Mouse (Mus musculus) hindbrain, embryonic 12.5 days (tissue): Measurements from ENCODE around the gene Ubl4b. TPM values are rescaled to one million over a fixed set of nuclear protein-coding genes. Genes with fewer than 3 reads are reported as not detected.

Experiments
- ATAC-seq: fragments of 200-750 bp; cut with Nextera tagmentation; 2 replicates; pipeline ENCODE4 v1.8.0; 2017; ENCODE audit warnings: moderate TSS enrichment; ENCODE audit not compliant: low FRiP score
- H3K27ac ChIP-seq: fragments of 300-500 bp; sonication (generic); 2 replicates; pipeline ENCODE4 v1.5.1; 2016; ENCODE audit warnings: mild to moderate bottlenecking
- H3K27me3 ChIP-seq: fragments of 300-500 bp; sonication (generic); 2 replicates; pipeline ENCODE4 v1.6.1; 2016; ENCODE audit warnings: mild to moderate bottlenecking
- H3K36me3 ChIP-seq: fragments of 300-500 bp; sonication (generic); 2 replicates; pipeline ENCODE4 v1.6.1; 2016; ENCODE audit warnings: mild to moderate bottlenecking
- H3K4me1 ChIP-seq: fragments of 300-500 bp; sonication (generic); 2 replicates; pipeline ENCODE4 v1.6.1; 2016
- H3K4me2 ChIP-seq: fragments of 300-500 bp; sonication (generic); replicated peaks from 2 replicates; pipeline ENCODE4 v1.6.1; 2016; ENCODE audit warnings: mild to moderate bottlenecking
- H3K4me3 ChIP-seq: fragments of 300-500 bp; sonication (generic); 2 replicates; pipeline ENCODE4 v1.5.1; 2016; ENCODE audit warnings: mild to moderate bottlenecking
- H3K9ac ChIP-seq: fragments of 300-500 bp; sonication (generic); 2 replicates; pipeline ENCODE4 v1.6.1; 2016; ENCODE audit warnings: mild to moderate bottlenecking, moderate library complexity
- H3K9me3 ChIP-seq: fragments of 300-500 bp; sonication (generic); replicated peaks from 2 replicates; pipeline ENCODE4 v1.6.1; 2016; ENCODE audit warnings: mild to moderate bottlenecking
- WGBS: fragments of 180-500 bp; shearing (Covaris S2); methylation state at CpG from one replicate; pipeline ENCODE4 v1.1.7; 2016; 5-methylcytosine and 5-hydroxymethylcytosine counted together
- polyA plus RNA-seq: library from polyadenylated mRNA; unstranded; fragments of >200 nt; fragmentation: Nextera tagmentation; extraction: Ambion mirVana; gene quantifications from 2 replicates; pipeline ENCODE4 v1.2.1, GENCODE M21; 2016

Ubl4b gene
- polyA plus RNA-seq, 1 experiment from 2014 or later: not detected

DNA sequence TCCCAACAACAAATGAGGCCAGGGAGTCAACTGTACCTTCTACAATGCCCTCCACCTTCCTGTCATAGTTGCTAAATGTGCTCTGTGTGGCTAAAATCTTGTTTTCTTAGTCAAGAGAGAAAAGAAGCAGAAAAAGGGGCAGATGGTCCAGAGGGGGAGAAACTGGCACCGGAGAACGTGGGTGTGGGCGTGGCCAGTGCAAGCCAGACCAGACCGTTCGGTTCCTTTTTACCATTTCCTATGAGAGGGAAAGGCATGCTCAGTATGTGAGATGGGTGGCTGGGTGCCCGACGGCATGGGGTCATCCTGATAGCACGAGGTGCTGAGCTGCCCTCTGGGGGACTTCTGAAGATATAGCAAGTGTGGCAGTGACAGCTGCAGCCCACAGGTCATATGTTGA lies 46.2 kb downstream of the Ubl4b start:
- no peak for ATAC-seq

DNA sequence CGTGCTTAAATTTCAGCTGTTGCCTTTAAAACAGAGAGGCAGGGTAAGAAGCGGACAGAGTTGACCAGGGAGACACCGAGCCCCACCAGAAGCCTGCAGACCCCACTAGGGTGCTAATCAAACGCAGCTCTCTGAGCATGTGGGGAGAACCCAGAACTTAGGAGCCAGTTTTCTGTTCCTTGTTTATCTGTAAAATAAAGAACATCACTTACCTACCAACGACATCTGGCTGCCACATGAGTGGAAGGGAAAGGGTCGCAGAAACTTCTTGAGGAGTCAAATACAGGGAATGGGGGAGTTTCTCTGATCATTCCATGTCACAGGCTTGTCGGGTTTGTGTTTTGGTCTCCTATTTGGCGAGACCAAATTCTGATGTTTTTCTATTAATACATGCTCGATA lies 46.9 kb downstream of the Ubl4b start:
- Histone ChIP-seq H3K27ac (no peak overlapping the region), H3K36me3 (no peaks in the 10 kb centered on the region), H3K9ac (no peak overlapping the region), H3K9me3 (no peaks in the 10 kb centered on the region), H3K27me3 (0 out of 2 replicates have a peak, but pooled peaks cover 6% of the 10 kb centered on the region), H3K4me1 (peaks cover 18% of the 10 kb centered on the region), H3K4me2 (no peak overlapping the region), H3K4me3 (no peak overlapping the region)
- WGBS: 75% methylated on average over 9 of the region's 9 CpGs
- ATAC-seq: no peak

More for the DNA sequence above, 46.2 kb downstream of the Ubl4b start:
- no peaks in the 10 kb centered on the region for H3K36me3 ChIP-seq
- no peak overlapping the region for H3K9ac ChIP-seq
- H3K27ac ChIP-seq: no peak overlapping the region
- H3K27me3 ChIP-seq: 0 out of 2 replicates have a peak, but pooled peaks cover 6% of the 10 kb centered on the region
- H3K9me3 ChIP-seq: no peaks in the 10 kb centered on the region
- H3K4me1 ChIP-seq: peaks cover 18% of the 10 kb centered on the region
- 82% methylated on average over 8 of the region's 8 CpGs for WGBS
- no peak overlapping the region for H3K4me2 ChIP-seq
- no peak overlapping the region for H3K4me3 ChIP-seq

DNA sequence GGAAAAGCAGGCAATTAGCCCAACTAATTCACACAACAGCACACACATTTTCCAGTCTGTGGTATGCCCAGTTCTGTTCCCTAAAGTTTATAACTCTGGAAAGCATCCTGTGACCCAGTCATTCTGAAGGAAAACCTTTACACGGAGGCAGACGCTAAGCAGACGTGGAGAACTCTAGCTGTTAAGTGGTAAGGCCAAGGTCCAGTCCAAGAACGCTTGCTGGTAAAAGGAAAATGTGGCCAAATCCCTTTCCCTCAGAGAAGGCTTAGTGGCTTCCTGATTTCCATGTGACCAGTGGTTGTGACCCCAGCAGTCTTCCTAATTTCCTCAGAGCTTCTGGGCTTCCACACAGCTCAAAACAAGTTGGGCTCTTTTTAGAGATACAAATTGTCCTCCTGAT lies 48.3 kb downstream of the Ubl4b start:
- Histone ChIP-seq H3K27ac (no peak overlapping the region), H3K4me1 (peaks cover 19% of the 10 kb centered on the region), H3K9me3 (no peaks in the 10 kb centered on the region), H3K36me3 (no peaks in the 10 kb centered on the region), H3K27me3 (0 out of 2 replicates have a peak, but pooled peaks cover 6% of the 10 kb centered on the region), H3K4me2 (no peak overlapping the region), H3K9ac (no peak overlapping the region), H3K4me3 (no peak overlapping the region)
- 69% methylated on average over 4 of the region's 4 CpGs for WGBS
- ATAC-seq: no peak

DNA sequence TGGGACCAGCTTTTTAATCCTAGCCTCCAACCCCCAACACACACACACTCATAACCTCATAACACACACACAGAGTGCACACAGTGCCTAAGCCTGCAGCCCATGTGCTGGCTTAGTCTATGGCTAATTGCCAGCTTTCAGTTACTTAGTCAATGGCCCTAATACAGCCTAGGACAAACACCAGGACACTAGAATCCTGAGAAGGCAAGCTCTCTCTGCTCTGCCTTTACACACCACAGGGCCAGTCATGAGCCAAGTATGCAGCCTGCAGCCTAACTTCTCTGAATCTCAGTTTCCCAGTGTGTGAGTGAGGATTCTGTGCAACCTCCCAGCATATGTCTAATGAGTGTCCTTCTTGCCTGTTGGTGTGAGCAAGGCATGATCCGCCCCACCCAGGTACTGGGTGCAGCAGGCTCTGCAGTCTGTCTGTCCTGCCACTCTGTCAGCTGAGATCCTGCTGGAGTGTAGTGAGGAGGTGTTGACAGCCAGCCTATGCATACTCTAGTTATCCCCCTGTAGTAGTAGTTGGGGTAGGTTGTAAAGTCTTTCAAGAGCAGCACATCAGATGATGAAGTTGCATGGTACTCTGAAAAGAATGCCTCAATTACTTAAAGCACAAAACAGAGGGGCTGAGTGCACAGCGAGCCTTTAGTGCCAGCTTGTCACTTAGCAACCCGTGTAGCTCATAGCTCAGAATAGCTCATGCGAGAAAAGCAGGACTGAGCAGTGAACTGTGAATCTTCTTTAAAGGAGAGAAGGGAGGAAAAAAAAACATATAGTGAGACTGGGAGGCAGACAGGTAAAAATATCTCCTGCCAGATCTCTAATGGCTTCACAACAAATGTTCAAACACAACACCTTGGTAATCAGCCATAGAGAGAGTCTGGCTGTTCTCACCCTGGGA lies 49.2 kb downstream of the Ubl4b start:
- no peak overlapping the region for H3K4me2 ChIP-seq

DNA sequence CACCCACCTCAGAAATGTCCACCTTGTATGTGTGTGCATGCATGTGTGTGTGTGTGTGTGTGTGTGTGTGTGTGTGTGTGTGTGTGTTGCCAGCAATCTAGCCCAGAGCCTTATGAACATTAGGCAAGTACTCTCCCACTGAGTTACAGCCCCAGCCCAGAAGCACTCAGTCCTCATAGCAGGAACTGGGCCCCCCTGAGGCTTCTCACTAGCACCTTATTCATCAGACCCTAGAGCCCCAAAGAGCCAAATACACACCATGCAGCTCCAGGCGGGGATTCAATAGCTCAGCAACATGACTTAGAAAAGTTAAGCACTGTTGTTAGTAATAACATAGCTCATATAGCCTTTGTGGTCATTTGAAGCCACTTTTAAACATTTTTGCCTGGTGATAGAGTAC lies 50.3 kb downstream of the Ubl4b start:
- ATAC-seq: no peak

More for the DNA sequence above, 49.2 kb downstream of the Ubl4b start:
- Histone ChIP-seq H3K9me3 (no peaks in the 10 kb centered on the region), H3K4me1 (peaks cover 22% of the 10 kb centered on the region), H3K27ac (peak overlapping the region; percentile 64), H3K9ac (no peak overlapping the region), H3K4me3 (no peak overlapping the region), H3K27me3 (0 out of 2 replicates have a peak, but pooled peaks cover 6% of the 10 kb centered on the region), H3K36me3 (no peaks in the 10 kb centered on the region)
- peak; percentile 65 for ATAC-seq
- 29% methylated on average over 4 of the region's 4 CpGs for WGBS

GRCm38 (mm10) chr3:107503716-107504115 lies 51.2 kb downstream of the Ubl4b start:
- peaks cover 22% of the 10 kb centered on the region for H3K4me1 ChIP-seq
- no peak overlapping the region for H3K27ac ChIP-seq
- no peaks in the 10 kb centered on the region for H3K9me3 ChIP-seq
- no peak overlapping the region for H3K4me2 ChIP-seq
- no peak for ATAC-seq
- WGBS: 79% methylated on average over 2 of the region's 2 CpGs
- H3K36me3 ChIP-seq: no peaks in the 10 kb centered on the region
- H3K4me3 ChIP-seq: no peak overlapping the region
- H3K9ac ChIP-seq: no peak overlapping the region
- 0 out of 2 replicates have a peak, but pooled peaks cover 6% of the 10 kb centered on the region for H3K27me3 ChIP-seq

More for the DNA sequence above, 50.3 kb downstream of the Ubl4b start:
- H3K4me3 ChIP-seq: no peak overlapping the region
- no peaks in the 10 kb centered on the region for H3K9me3 ChIP-seq
- H3K4me1 ChIP-seq: peaks cover 22% of the 10 kb centered on the region
- no peak overlapping the region for H3K9ac ChIP-seq
- H3K4me2 ChIP-seq: no peak overlapping the region
- no peaks in the 10 kb centered on the region for H3K36me3 ChIP-seq
- no peak overlapping the region for H3K27ac ChIP-seq
- WGBS: 50% methylated on average over 1 of the region's 1 CpGs
- 0 out of 2 replicates have a peak, but pooled peaks cover 6% of the 10 kb centered on the region for H3K27me3 ChIP-seq

Other genes starting within 250 kb of the Ubl4b start
- gene Rbm15, start 221.4 kb downstream of the Ubl4b start, polyA plus RNA-seq: 14.2 and 15.3 TPM in 2 replicates
- gene Kcnc4, start 95.5 kb downstream of the Ubl4b start, polyA plus RNA-seq: 0.71 and 0.73 TPM in 2 replicates
- gene Slc6a17, start 37.1 kb downstream of the Ubl4b start, polyA plus RNA-seq: 5.6 and 5.7 TPM in 2 replicates
- gene Alx3, start 40.0 kb upstream of the Ubl4b start, polyA plus RNA-seq: 0.40 and 0.60 TPM in 2 replicates
- not detected in 2 replicates for gene Gm10961, start 76.2 kb upstream of the Ubl4b start, polyA plus RNA-seq
- 122 and 126 TPM in 2 replicates for gene Strip1, start 76.6 kb upstream of the Ubl4b start, polyA plus RNA-seq
- 133 TPM in 2 replicates for gene Ahcyl1, start 141.5 kb upstream of the Ubl4b start, polyA plus RNA-seq
- gene Csf1, start 205.4 kb upstream of the Ubl4b start, polyA plus RNA-seq: 8.8 and 9.2 TPM in 2 replicates